Mouse (Mus musculus) lung, adult 2 months (tissue): Measurements from ENCODE around the gene Rasgrp1.

Experiments
- CTCF ChIP-seq: fragments of 200-500 bp; IDR thresholded peaks from 2 replicates; pipeline ENCODE4 v1.5.1; 2011; ENCODE audit warnings: mild to moderate bottlenecking, low read length, control low read depth; ENCODE audit not compliant: insufficient read depth
- POLR2A ChIP-seq: fragments of 200-500 bp; IDR thresholded peaks from 2 replicates; pipeline ENCODE4 v1.6.1; 2011; ENCODE audit warnings: low read depth, mild to moderate bottlenecking, control low read depth, low read length, borderline replicate concordance; ENCODE audit errors: extremely low read depth

- TF ChIP-seq CTCF (no peak), POLR2A (no peak)
Measured at GRCm38 (mm10) chr2:117336946-117337665, 5.7 kb downstream of the Rasgrp1 start.
